Mouse (Mus musculus): Measurements from ENCODE around the gene Gas7. TPM values are rescaled to one million over a fixed set of nuclear protein-coding genes. Genes with fewer than 3 reads are reported as not detected.

Gas7 gene
- total RNA-seq, 1 experiment from 2014 or later: 1.3 TPM

- no peak for ATAC-seq (replicated peaks in 1 of 2; ENCODE audit: insufficient read depth in 1 of 2, low FRiP score in 2 of 2, low TSS enrichment in 1 of 2, low read depth in 1 of 2, poor library complexity in 2 of 2, severe bottlenecking in 2 of 2)
Observed at GRCm38 (mm10) chr11:67554276-67554675, 99.0 kb downstream of the Gas7 start.

DNA sequence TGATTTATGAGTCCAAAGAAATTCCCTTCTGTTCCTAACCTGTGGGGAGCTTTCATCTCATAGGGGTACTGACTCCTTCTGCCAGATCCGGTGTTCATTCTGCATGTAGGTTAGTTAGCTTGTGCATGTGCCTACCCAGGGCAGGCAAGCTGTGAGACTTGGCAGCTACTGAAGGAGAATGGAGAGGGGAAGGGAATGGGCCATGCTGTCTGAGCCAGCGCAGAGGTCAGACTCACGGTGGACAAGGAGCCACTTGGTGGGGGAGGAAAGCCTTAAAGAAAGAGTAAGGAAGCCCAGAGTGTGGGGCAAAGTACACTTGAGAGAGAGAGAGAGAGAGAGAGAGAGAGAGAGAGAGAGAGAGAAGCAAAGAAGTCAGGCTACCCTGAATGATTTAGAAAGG is 101.1 kb downstream of the Gas7 start:
- no peak for ATAC-seq (replicated peaks in 1 of 2; ENCODE audit: insufficient read depth in 1 of 2, low FRiP score in 2 of 2, low TSS enrichment in 1 of 2, low read depth in 1 of 2, poor library complexity in 2 of 2, severe bottlenecking in 2 of 2)

GRCm38 (mm10) chr11:67558772-67559448 is 103.7 kb downstream of the Gas7 start:
- peak in 1 of 2 experiments; percentile 14; a peak in 1 of 4 replicates for ATAC-seq (replicated peaks in 1 of 2; ENCODE audit: insufficient read depth in 1 of 2, low FRiP score in 2 of 2, low TSS enrichment in 1 of 2, low read depth in 1 of 2, poor library complexity in 2 of 2, severe bottlenecking in 2 of 2)

DNA sequence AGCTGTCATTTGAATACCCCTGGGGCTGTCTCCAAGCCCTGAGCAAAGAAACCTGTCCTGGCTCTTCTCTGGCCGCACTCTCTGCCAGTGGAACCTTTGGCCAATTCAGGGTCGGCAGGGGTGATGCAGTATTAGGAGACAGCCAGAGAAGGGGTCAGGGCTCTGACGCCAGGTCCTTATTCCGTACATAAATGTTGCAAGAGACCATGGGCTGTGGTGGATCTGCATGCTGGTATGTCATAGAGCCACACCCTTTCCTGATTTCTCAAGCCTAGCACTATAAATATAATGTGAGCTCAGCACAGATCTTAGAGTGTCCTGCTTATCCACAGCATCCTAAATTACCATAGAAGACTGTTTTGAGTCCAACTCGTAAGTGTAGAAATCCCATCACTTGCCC is 104.3 kb downstream of the Gas7 start:
- ATAC-seq (replicated peaks in 1 of 2; ENCODE audit: insufficient read depth in 1 of 2, low FRiP score in 2 of 2, low TSS enrichment in 1 of 2, low read depth in 1 of 2, poor library complexity in 2 of 2, severe bottlenecking in 2 of 2): peak; percentile 35 to 59; a peak in 2 of 4 replicates

DNA sequence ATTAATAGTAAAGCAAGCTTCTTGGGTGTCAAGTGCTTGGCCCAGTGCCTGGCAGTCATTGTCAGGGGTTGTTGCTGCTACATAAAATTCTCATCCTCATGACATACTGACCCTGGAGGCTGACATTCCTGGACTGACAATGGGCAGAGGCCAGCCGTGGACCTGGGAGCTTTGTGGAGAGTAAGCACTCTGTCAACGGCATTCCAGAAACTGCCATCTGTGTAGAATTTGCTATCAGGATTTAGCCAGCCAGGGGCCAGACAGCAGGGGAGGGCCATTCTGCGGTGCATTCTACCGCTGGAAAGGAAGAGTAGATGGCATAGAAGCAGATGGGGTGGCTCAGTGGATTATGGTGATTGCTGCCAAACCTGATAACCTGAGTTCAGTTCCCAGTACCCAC is 106.4 kb downstream of the Gas7 start:
- no peak for ATAC-seq (replicated peaks in 1 of 2; ENCODE audit: insufficient read depth in 1 of 2, low FRiP score in 2 of 2, low TSS enrichment in 1 of 2, low read depth in 1 of 2, poor library complexity in 2 of 2, severe bottlenecking in 2 of 2)

DNA sequence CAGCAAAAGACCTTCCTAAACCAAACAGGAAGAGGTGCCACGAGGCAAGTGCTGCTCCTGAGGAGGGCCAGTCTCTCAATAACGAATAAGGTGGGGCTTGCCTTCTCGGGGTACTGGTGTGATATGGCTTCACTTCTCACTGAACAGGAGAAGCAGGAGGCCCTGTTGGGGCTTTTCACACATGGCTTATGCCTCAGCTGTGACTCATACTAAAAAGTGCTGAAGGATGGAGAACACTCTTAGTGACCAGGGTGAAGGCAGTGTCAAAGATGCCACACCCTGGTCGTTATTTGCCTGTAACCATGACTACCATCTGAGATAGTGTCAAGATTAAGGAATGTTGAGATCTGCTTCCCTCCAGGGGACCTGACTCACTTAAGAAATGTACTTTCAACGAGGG is 107.9 kb downstream of the Gas7 start:
- no peak for ATAC-seq (replicated peaks in 1 of 2; ENCODE audit: insufficient read depth in 1 of 2, low FRiP score in 2 of 2, low TSS enrichment in 1 of 2, low read depth in 1 of 2, poor library complexity in 2 of 2, severe bottlenecking in 2 of 2)

DNA sequence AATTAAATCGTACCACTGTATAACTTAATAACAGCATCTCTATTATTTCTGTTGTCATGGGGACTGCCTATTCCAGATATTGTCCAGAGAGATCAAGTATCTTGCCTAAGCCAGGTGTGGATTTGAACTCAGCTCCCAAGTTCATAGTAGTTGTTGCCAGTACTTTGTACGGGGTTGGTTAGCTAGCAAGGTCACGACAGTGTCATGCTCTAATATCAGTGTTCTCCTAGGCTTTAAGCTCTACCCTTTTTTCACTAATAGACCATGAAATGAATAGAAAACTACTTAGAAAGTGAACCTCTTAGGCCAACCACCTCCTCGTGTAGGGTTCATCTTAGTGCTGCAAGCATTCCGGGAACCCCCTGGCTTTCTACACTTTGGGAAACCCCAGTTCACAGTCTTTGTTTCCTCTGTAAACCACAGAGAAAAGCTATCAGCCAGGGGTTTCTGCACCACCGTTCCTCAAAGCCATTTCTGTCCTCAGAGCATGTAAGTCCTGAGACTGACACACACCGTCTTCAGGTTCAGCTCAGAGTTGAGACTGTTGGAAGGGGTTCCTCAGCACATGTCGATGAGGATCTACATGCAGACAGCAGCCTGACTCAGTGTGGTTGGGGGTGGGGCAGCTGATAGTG is 108.9 kb downstream of the Gas7 start:
- ATAC-seq (replicated peaks in 1 of 2; ENCODE audit: insufficient read depth in 1 of 2, low FRiP score in 2 of 2, low TSS enrichment in 1 of 2, low read depth in 1 of 2, poor library complexity in 2 of 2, severe bottlenecking in 2 of 2): peak; percentile 48 to 66

DNA sequence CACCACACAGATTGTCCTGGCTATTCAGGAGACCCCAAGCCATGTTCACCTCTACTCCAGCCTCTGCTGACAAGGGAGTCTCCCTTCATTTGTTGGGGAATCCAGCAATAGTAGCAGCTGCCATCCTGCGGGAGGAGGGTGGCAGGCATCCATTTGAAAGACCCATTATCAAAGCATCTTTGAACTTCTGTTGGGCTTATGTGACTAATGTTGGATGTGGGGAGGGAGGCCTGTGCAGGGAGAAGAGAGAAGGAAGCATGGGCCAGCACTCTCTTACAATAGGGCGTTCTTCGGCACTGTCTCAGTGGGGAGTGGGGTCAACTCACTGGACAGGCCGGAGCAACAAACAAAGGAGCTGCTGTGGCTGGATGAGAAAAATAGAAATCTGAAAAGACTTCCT is 110.3 kb downstream of the Gas7 start:
- no peak for ATAC-seq (replicated peaks in 1 of 2; ENCODE audit: insufficient read depth in 1 of 2, low FRiP score in 2 of 2, low TSS enrichment in 1 of 2, low read depth in 1 of 2, poor library complexity in 2 of 2, severe bottlenecking in 2 of 2)

- no peak for ATAC-seq (replicated peaks in 1 of 2; ENCODE audit: insufficient read depth in 1 of 2, low FRiP score in 2 of 2, low TSS enrichment in 1 of 2, low read depth in 1 of 2, poor library complexity in 2 of 2, severe bottlenecking in 2 of 2)
Observed at GRCm38 (mm10) chr11:67566704-67567103, 111.5 kb downstream of the Gas7 start.

DNA sequence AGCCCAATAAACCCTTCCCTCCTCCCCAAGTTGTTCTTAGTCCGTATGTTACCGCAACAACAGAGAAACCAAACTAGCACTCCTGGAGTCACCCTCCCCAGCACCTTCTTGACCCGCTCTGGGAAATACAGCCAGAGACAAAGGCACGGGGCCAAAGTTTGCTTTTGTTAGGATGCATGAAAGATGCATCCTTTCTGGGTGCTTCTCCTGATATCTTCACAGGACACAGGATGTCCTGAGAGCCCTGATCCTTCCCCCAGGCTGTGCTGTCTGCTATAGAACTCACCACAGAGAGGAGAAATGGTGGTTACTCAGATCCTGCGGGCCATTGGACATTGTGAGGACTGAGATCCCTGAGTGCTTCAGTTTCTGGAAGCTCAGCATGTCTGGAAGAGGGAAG is 111.9 kb downstream of the Gas7 start:
- ATAC-seq (replicated peaks in 1 of 2; ENCODE audit: insufficient read depth in 1 of 2, low FRiP score in 2 of 2, low TSS enrichment in 1 of 2, low read depth in 1 of 2, poor library complexity in 2 of 2, severe bottlenecking in 2 of 2): no peak

GRCm38 (mm10) chr11:67567991-67568390 is 112.8 kb downstream of the Gas7 start:
- ATAC-seq (replicated peaks in 1 of 2; ENCODE audit: insufficient read depth in 1 of 2, low FRiP score in 2 of 2, low TSS enrichment in 1 of 2, low read depth in 1 of 2, poor library complexity in 2 of 2, severe bottlenecking in 2 of 2): no peak

DNA sequence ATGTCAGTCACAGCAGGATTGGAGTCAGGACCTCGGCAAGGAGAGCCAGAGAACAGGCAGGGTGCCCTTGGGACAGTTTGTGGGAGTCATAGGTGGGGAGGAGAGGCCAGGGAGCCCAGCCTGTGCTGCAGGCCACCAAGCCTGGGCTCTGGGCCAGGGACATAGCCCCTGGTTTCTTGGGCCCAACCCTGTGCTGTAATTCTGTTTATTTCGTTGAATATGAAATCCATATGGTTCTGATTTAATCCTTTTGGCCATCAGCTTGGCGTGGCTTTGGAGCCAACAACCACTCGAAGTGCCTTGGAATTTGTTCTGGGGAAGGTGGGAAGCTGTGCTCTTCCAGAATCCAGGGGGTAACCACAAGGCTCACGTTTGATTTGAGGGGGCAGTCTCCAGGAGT is 113.6 kb downstream of the Gas7 start:
- ATAC-seq (replicated peaks in 1 of 2; ENCODE audit: insufficient read depth in 1 of 2, low FRiP score in 2 of 2, low TSS enrichment in 1 of 2, low read depth in 1 of 2, poor library complexity in 2 of 2, severe bottlenecking in 2 of 2): no peak

- ATAC-seq (replicated peaks in 1 of 2; ENCODE audit: insufficient read depth in 1 of 2, low FRiP score in 2 of 2, low TSS enrichment in 1 of 2, low read depth in 1 of 2, poor library complexity in 2 of 2, severe bottlenecking in 2 of 2): no peak
Observed at GRCm38 (mm10) chr11:67570947-67571346, 115.7 kb downstream of the Gas7 start.

- ATAC-seq (replicated peaks in 1 of 2; ENCODE audit: insufficient read depth in 1 of 2, low FRiP score in 2 of 2, low TSS enrichment in 1 of 2, low read depth in 1 of 2, poor library complexity in 2 of 2, severe bottlenecking in 2 of 2): no peak
Observed at GRCm38 (mm10) chr11:67574344-67574743, 119.1 kb downstream of the Gas7 start.

GRCm38 (mm10) chr11:67577472-67577871 is 122.2 kb downstream of the Gas7 start:
- ATAC-seq (replicated peaks in 1 of 2; ENCODE audit: insufficient read depth in 1 of 2, low FRiP score in 2 of 2, low TSS enrichment in 1 of 2, low read depth in 1 of 2, poor library complexity in 2 of 2, severe bottlenecking in 2 of 2): no peak

DNA sequence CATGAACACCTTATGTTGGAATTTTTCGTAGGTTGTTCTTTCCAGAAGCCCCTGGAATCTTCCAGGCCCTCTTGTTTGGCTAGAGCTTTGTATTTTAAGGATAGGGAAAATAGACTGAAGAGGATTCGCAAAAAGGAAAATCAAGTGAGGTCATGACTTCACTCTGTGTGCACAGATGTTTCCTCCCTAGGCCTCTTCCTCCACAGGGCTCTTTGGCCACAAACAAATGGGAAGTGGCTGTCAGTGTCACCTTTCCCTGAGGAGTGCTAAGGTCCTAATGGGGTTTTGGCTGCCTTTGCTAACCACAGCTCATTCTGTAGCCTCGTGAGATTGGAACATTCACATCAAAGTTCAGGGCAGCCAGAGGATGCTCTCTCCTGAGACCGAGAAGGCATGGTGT is 122.8 kb downstream of the Gas7 start:
- peak; percentile 65 to 69 for ATAC-seq (replicated peaks in 1 of 2; ENCODE audit: insufficient read depth in 1 of 2, low FRiP score in 2 of 2, low TSS enrichment in 1 of 2, low read depth in 1 of 2, poor library complexity in 2 of 2, severe bottlenecking in 2 of 2)

DNA sequence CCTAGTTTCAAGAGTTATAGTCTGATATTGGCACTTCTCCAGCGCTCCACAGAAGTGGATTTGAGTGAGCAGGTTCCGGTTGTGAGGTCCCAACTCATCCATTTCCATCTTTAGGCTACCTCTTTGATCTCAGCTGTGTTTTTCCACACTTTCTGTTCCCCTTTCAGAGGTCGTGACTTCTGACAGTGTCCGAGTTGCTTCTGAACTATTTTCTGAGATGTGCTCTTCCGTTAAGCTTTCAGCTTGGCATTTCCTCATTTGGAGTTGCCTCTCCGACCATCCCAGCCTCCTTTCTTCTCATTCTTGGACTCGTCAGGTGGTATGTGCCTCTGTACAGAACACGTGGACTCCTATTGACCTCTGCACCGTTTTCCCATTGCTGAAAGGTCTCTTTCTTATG is 123.9 kb downstream of the Gas7 start:
- no peak for ATAC-seq (replicated peaks in 1 of 2; ENCODE audit: insufficient read depth in 1 of 2, low FRiP score in 2 of 2, low TSS enrichment in 1 of 2, low read depth in 1 of 2, poor library complexity in 2 of 2, severe bottlenecking in 2 of 2)

DNA sequence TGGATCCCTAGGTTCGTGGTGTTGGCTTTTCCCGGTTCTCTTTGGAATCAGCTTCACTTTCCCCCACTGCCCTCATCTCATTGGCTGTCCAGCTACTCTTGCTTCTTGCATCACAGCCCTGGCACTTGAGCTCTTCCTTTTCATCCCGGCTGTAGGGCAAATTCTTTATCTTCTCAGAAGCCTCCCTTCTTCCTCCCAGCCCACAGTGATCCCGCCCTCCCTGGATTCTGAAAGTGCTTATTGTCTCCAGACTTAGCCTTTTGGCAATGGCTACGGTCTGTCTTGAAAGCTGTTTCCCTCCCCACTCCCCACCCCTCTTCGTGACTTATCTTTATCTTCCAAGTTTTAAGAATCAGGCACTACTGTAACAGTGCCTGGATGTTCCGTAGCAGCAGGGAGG is 126.3 kb downstream of the Gas7 start:
- no peak for ATAC-seq (replicated peaks in 1 of 2; ENCODE audit: insufficient read depth in 1 of 2, low FRiP score in 2 of 2, low TSS enrichment in 1 of 2, low read depth in 1 of 2, poor library complexity in 2 of 2, severe bottlenecking in 2 of 2)

DNA sequence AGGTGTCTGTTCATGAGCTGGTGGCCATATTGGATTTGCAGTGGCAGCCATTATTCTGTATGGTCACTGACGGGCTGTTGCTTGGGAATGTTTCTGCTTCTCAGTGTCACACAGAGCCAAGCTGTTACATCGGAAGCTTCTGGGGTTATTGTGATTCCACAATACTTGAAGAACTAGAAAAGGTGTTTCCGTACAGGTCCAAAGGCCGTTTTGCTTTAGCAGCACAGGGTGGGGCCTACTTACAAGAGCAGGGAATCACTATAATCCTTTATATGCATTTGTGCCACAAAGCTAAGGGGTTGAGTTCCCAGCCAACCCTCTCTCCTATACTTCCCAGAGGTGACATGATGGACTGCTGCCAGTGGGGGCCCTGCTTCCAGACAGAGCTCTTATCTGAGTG is 127.3 kb downstream of the Gas7 start:
- no peak for ATAC-seq (replicated peaks in 1 of 2; ENCODE audit: insufficient read depth in 1 of 2, low FRiP score in 2 of 2, low TSS enrichment in 1 of 2, low read depth in 1 of 2, poor library complexity in 2 of 2, severe bottlenecking in 2 of 2)
